Mouse (Mus musculus): ENCODE data around the gene Rnf2. TPM values are rescaled to one million over a fixed set of nuclear protein-coding genes. Genes with fewer than 3 reads are reported as not detected.
"Not testable (repeated sequence)": the region's sequence is repeated elsewhere in the genome, so short reads cannot be mapped to it uniquely, and the experiment has no call there.

The Rnf2 gene
- polyA plus RNA-seq, 1 experiment from 2014 or later = 64.7 TPM

DNA sequence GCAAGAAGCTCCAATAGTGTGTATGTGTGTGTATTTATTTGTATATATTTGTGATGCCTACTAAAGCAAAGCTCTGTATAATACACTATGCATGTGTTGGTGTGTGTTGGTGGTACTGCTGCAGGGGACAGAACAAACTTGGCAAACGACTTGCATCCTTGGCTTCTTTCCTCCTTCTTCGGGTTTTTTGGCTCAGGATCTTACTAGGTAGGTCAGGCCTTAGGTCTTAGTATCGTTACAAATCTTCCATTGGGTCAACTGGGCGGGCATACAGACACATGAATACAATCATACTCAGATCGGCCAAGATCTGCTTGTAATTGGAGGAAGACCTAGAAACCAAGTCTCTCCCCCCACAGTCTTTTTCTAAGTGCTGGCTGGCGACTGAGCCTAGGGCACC, 6.0 kb downstream of the Rnf2 start:
- no peak overlapping the region for H3K27ac ChIP-seq (ENCODE audit: low read length)
- ATAC-seq (replicated peaks; ENCODE audit: extremely low read depth, insufficient read depth, low FRiP score) = no peak
- H3K4me2 ChIP-seq (ENCODE audit: low read depth, low read length) = no peak overlapping the region
- whole genome bisulfite sequencing = 64% methylated on average over 6 of the region's 6 CpGs
- H3K4me3 ChIP-seq (ENCODE audit: low read length) = no peak overlapping the region
- peaks cover 38% of the 10 kb centered on the region for H3K4me1 ChIP-seq (ENCODE audit: control insufficient read depth, insufficient read depth, low read length)
- no peaks in the 10 kb centered on the region for H3K27me3 ChIP-seq (ENCODE audit: control insufficient read depth, insufficient read depth, low read length)
- H3K36me3 ChIP-seq (ENCODE audit: control insufficient read depth, insufficient read depth) = no peaks in the 10 kb centered on the region
- no peak overlapping the region for H3K9ac ChIP-seq (ENCODE audit: low read length)
- no peaks in the 10 kb centered on the region for H3K9me3 ChIP-seq (replicated peaks; ENCODE audit: control insufficient read depth, low read length)

GRCm38 (mm10) chr1:151493826-151494225, 6.9 kb downstream of the Rnf2 start:
- no peaks in the 10 kb centered on the region for H3K27me3 ChIP-seq (ENCODE audit: control insufficient read depth, insufficient read depth, low read length)
- H3K27ac ChIP-seq (ENCODE audit: low read length) = no peak overlapping the region
- peaks cover 39% of the 10 kb centered on the region for H3K4me1 ChIP-seq (ENCODE audit: control insufficient read depth, insufficient read depth, low read length)
- ATAC-seq (replicated peaks; ENCODE audit: extremely low read depth, insufficient read depth, low FRiP score) = no peak
- H3K9ac ChIP-seq (ENCODE audit: low read length) = no peak overlapping the region
- H3K36me3 ChIP-seq (ENCODE audit: control insufficient read depth, insufficient read depth) = no peaks in the 10 kb centered on the region
- no peak overlapping the region for H3K4me3 ChIP-seq (ENCODE audit: low read length)
- no peaks in the 10 kb centered on the region for H3K9me3 ChIP-seq (replicated peaks; ENCODE audit: control insufficient read depth, low read length)
- no peak overlapping the region for H3K4me2 ChIP-seq (ENCODE audit: low read depth, low read length)

GRCm38 (mm10) chr1:151492419-151492818, 8.3 kb downstream of the Rnf2 start:
- Histone ChIP-seq H3K4me1 (ENCODE audit: control insufficient read depth, insufficient read depth, low read length) (peaks cover 40% of the 10 kb centered on the region), H3K9me3 (replicated peaks; ENCODE audit: control insufficient read depth, low read length) (no peaks in the 10 kb centered on the region), H3K4me3 (ENCODE audit: low read length) (no peak overlapping the region), H3K4me2 (ENCODE audit: low read depth, low read length) (no peak overlapping the region), H3K9ac (ENCODE audit: low read length) (no peak overlapping the region), H3K27ac (ENCODE audit: low read length) (no peak overlapping the region), H3K36me3 (ENCODE audit: control insufficient read depth, insufficient read depth) (no peaks in the 10 kb centered on the region), H3K27me3 (ENCODE audit: control insufficient read depth, insufficient read depth, low read length) (no peaks in the 10 kb centered on the region)
- 29% methylated on average over 1 of the region's 1 CpGs for WGBS
- no peak for ATAC-seq (replicated peaks; ENCODE audit: extremely low read depth, insufficient read depth, low FRiP score)

GRCm38 (mm10) chr1:151489806-151490205, 10.9 kb downstream of the Rnf2 start:
- H3K27ac ChIP-seq (ENCODE audit: low read length) = no peak overlapping the region
- peaks cover 25% of the 10 kb centered on the region for H3K4me1 ChIP-seq (ENCODE audit: control insufficient read depth, insufficient read depth, low read length)
- H3K4me3 ChIP-seq (ENCODE audit: low read length) = no peak overlapping the region
- H3K9ac ChIP-seq (ENCODE audit: low read length) = no peak overlapping the region
- no peak for ATAC-seq (replicated peaks; ENCODE audit: extremely low read depth, insufficient read depth, low FRiP score)
- no peak overlapping the region for H3K4me2 ChIP-seq (ENCODE audit: low read depth, low read length)
- 49% methylated on average over 6 of the region's 6 CpGs for WGBS
- no peaks in the 10 kb centered on the region for H3K27me3 ChIP-seq (ENCODE audit: control insufficient read depth, insufficient read depth, low read length)
- H3K36me3 ChIP-seq (ENCODE audit: control insufficient read depth, insufficient read depth) = no peaks in the 10 kb centered on the region
- H3K9me3 ChIP-seq (replicated peaks; ENCODE audit: control insufficient read depth, low read length) = no peaks in the 10 kb centered on the region

GRCm38 (mm10) chr1:151484754-151485153, 16.0 kb downstream of the Rnf2 start:
- WGBS = 59% methylated on average over 5 of the region's 5 CpGs
- peaks cover 15% of the 10 kb centered on the region for H3K4me1 ChIP-seq (ENCODE audit: control insufficient read depth, insufficient read depth, low read length)
- H3K27me3 ChIP-seq (ENCODE audit: control insufficient read depth, insufficient read depth, low read length) = no peaks in the 10 kb centered on the region
- H3K9ac ChIP-seq (ENCODE audit: low read length) = no peak overlapping the region
- H3K9me3 ChIP-seq (replicated peaks; ENCODE audit: control insufficient read depth, low read length) = no peaks in the 10 kb centered on the region
- no peak for ATAC-seq (replicated peaks; ENCODE audit: extremely low read depth, insufficient read depth, low FRiP score)
- no peaks in the 10 kb centered on the region for H3K36me3 ChIP-seq (ENCODE audit: control insufficient read depth, insufficient read depth)
- no peak overlapping the region for H3K27ac ChIP-seq (ENCODE audit: low read length)
- H3K4me2 ChIP-seq (ENCODE audit: low read depth, low read length) = no peak overlapping the region
- no peak overlapping the region for H3K4me3 ChIP-seq (ENCODE audit: low read length)

DNA sequence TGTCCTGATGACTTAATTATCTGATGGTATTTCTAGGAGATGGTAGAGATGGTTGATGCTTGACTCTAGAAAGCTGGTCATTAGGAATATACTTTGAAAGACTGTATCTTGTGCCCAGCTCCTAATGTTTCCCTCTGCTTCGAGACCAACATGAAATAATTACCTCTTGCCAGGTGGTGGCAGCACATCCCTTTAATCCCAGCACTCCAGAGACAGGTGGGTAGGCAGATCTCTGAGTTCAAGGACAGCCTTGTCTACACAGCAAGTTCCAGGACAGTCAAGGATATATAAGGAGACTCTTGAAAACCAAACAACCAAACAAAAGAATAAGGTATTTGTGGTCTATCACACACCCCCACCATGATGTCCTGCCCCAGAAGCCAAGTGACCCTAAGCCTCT, 17.2 kb downstream of the Rnf2 start:
- Histone ChIP-seq H3K27ac (ENCODE audit: low read length) (no peak overlapping the region), H3K9me3 (replicated peaks; ENCODE audit: control insufficient read depth, low read length) (no peaks in the 10 kb centered on the region), H3K4me3 (ENCODE audit: low read length) (no peak overlapping the region), H3K36me3 (ENCODE audit: control insufficient read depth, insufficient read depth) (no peaks in the 10 kb centered on the region), H3K4me1 (ENCODE audit: control insufficient read depth, insufficient read depth, low read length) (peaks cover 9% of the 10 kb centered on the region), H3K4me2 (ENCODE audit: low read depth, low read length) (no peak overlapping the region), H3K9ac (ENCODE audit: low read length) (no peak overlapping the region), H3K27me3 (ENCODE audit: control insufficient read depth, insufficient read depth, low read length) (no peaks in the 10 kb centered on the region)
- ATAC-seq (replicated peaks; ENCODE audit: extremely low read depth, insufficient read depth, low FRiP score) = no peak
- WGBS = 59% methylated on average over 1 of the region's 1 CpGs

GRCm38 (mm10) chr1:151482497-151482896, 18.3 kb downstream of the Rnf2 start:
- WGBS = 90% methylated on average over 1 of the region's 1 CpGs
- no peak for ATAC-seq (replicated peaks; ENCODE audit: extremely low read depth, insufficient read depth, low FRiP score)
- H3K9me3 ChIP-seq (replicated peaks; ENCODE audit: control insufficient read depth, low read length) = no peaks in the 10 kb centered on the region
- H3K4me3 ChIP-seq (ENCODE audit: low read length) = no peak overlapping the region
- H3K9ac ChIP-seq (ENCODE audit: low read length) = no peak overlapping the region
- no peaks in the 10 kb centered on the region for H3K27me3 ChIP-seq (ENCODE audit: control insufficient read depth, insufficient read depth, low read length)
- H3K4me1 ChIP-seq (ENCODE audit: control insufficient read depth, insufficient read depth, low read length) = peaks cover 4% of the 10 kb centered on the region; the same call in 1 of the 2 replicates
- H3K4me2 ChIP-seq (ENCODE audit: low read depth, low read length) = no peak overlapping the region
- peaks cover 3% of the 10 kb centered on the region; the same call in 1 of the 2 replicates for H3K36me3 ChIP-seq (ENCODE audit: control insufficient read depth, insufficient read depth)
- no peak overlapping the region for H3K27ac ChIP-seq (ENCODE audit: low read length)

DNA sequence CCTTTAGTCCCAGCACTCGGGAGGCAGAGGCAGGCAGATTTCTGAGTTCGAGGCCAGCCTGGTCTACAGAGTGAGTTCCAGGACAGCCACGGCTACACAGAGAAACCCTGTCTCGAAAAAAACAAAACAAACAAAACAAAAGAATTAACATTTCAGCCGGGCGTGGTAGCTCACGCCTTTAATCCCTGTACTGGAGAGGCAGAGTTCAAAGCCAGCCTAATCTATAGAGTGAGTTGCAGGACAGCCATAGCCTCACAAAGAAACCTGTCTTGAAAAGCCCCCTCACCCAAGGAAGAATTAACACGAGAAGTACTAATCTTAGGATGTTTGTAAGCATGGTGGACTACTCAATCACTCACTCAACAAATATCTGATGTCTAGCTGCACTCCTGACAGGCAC, 28.4 kb downstream of the Rnf2 start:
- H3K36me3 ChIP-seq (ENCODE audit: control insufficient read depth, insufficient read depth) = peaks cover 57% of the 10 kb centered on the region
- not testable (repeated sequence) for H3K27me3 ChIP-seq (ENCODE audit: control insufficient read depth, insufficient read depth, low read length); H3K4me3 ChIP-seq (ENCODE audit: low read length); H3K4me1 ChIP-seq (ENCODE audit: control insufficient read depth, insufficient read depth, low read length); H3K9ac ChIP-seq (ENCODE audit: low read length); H3K27ac ChIP-seq (ENCODE audit: low read length); H3K4me2 ChIP-seq (ENCODE audit: low read depth, low read length); H3K9me3 ChIP-seq (replicated peaks; ENCODE audit: control insufficient read depth, low read length); ATAC-seq (replicated peaks; ENCODE audit: extremely low read depth, insufficient read depth, low FRiP score)
- 92% methylated on average over 8 of the region's 8 CpGs for WGBS

DNA sequence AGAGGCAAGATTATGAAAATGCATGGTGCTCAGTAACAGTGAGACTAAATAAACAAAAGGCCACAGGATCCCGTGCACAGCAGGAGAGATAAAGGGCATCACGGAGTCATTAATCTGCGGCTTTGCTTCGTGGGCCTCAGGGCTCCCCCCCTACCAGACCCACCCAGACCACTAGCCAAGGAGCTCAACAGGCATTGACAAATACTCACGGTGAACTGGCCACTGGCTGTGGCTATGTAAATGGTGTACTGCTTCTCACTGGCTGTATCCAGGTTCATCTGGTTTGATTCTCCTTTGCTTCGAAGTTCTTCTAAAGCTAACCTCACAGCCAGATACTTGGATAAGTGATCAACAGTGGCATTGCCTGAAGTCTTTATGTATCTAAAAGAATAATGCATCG, 29.3 kb downstream of the Rnf2 start:
- no peak overlapping the region for H3K27ac ChIP-seq (ENCODE audit: low read length)
- H3K9ac ChIP-seq (ENCODE audit: low read length) = no peak overlapping the region
- no peak overlapping the region for H3K4me3 ChIP-seq (ENCODE audit: low read length)
- ATAC-seq (replicated peaks; ENCODE audit: extremely low read depth, insufficient read depth, low FRiP score) = no peak
- no peak overlapping the region for H3K4me2 ChIP-seq (ENCODE audit: low read depth, low read length)
- H3K9me3 ChIP-seq (replicated peaks; ENCODE audit: control insufficient read depth, low read length) = no peaks in the 10 kb centered on the region
- H3K27me3 ChIP-seq (ENCODE audit: control insufficient read depth, insufficient read depth, low read length) = no peaks in the 10 kb centered on the region
- peaks cover 50% of the 10 kb centered on the region for H3K36me3 ChIP-seq (ENCODE audit: control insufficient read depth, insufficient read depth)
- no peaks in the 10 kb centered on the region for H3K4me1 ChIP-seq (ENCODE audit: control insufficient read depth, insufficient read depth, low read length)
- WGBS = 77% methylated on average over 7 of the region's 7 CpGs

GRCm38 (mm10) chr1:151466571-151466970, 34.2 kb downstream of the Rnf2 start:
- no peaks in the 10 kb centered on the region for H3K9me3 ChIP-seq (replicated peaks; ENCODE audit: control insufficient read depth, low read length)
- H3K9ac ChIP-seq (ENCODE audit: low read length) = no peak overlapping the region
- no peak for ATAC-seq (replicated peaks; ENCODE audit: extremely low read depth, insufficient read depth, low FRiP score)
- no peak overlapping the region for H3K4me3 ChIP-seq (ENCODE audit: low read length)
- WGBS = 88% methylated on average over 4 of the region's 4 CpGs
- H3K27me3 ChIP-seq (ENCODE audit: control insufficient read depth, insufficient read depth, low read length) = no peaks in the 10 kb centered on the region
- no peak overlapping the region for H3K4me2 ChIP-seq (ENCODE audit: low read depth, low read length)
- no peak overlapping the region for H3K27ac ChIP-seq (ENCODE audit: low read length)
- peaks cover 5% of the 10 kb centered on the region; the same call in 1 of the 2 replicates for H3K4me1 ChIP-seq (ENCODE audit: control insufficient read depth, insufficient read depth, low read length)
- H3K36me3 ChIP-seq (ENCODE audit: control insufficient read depth, insufficient read depth) = peaks cover 17% of the 10 kb centered on the region
